Mouse (Mus musculus) forebrain, postnatal 0 days (tissue): Measurements from ENCODE around the gene Frmd6. TPM values are rescaled to one million over a fixed set of nuclear protein-coding genes. Genes with fewer than 3 reads are reported as not detected.
A peak's percentile ranks its signal among the peaks of the same experiment; 100 is the strongest.

Source experiments
- ATAC-seq: fragments of 200-750 bp; cut with Nextera tagmentation; 2 replicates; pipeline ENCODE4 v1.8.0; 2017; ENCODE audit warnings: mild to moderate bottlenecking, moderate library complexity
- DNase-seq: peaks from one replicate; pipeline ENCODE4 v3.0.0-alpha.2; 2015
- H3K27ac ChIP-seq: fragments of 300-500 bp; sonication (generic); 2 replicates; pipeline ENCODE4 v1.5.1; 2014; ENCODE audit warnings: low read depth, mild to moderate bottlenecking, antibody characterized with exemption, low read length, moderate library complexity, mixed read lengths
- H3K27me3 ChIP-seq: fragments of 300-500 bp; sonication (generic); 2 replicates; pipeline ENCODE4 v1.6.1; 2014; ENCODE audit warnings: mild to moderate bottlenecking, low read length, mixed read lengths; ENCODE audit not compliant: insufficient read depth
- H3K36me3 ChIP-seq: fragments of 300-500 bp; sonication (generic); 2 replicates; pipeline ENCODE4 v1.6.1; 2014; ENCODE audit warnings: mild to moderate bottlenecking, moderate library complexity; ENCODE audit not compliant: insufficient read depth
- H3K4me1 ChIP-seq: fragments of 300-500 bp; sonication (generic); 2 replicates; pipeline ENCODE4 v1.6.1; 2014; ENCODE audit warnings: antibody characterized with exemption; ENCODE audit not compliant: insufficient read depth
- H3K4me2 ChIP-seq: fragments of 300-500 bp; sonication (generic); 2 replicates; pipeline ENCODE4 v1.6.1; 2014; ENCODE audit warnings: low read depth, mild to moderate bottlenecking, moderate library complexity
- H3K4me3 ChIP-seq: fragments of 300-500 bp; sonication (generic); 2 replicates; pipeline ENCODE4 v1.5.1; 2014; ENCODE audit warnings: low read depth, low read length, mixed read lengths
- H3K9ac ChIP-seq: fragments of 300-500 bp; sonication (generic); 2 replicates; pipeline ENCODE4 v1.6.1; 2014; ENCODE audit warnings: mild to moderate bottlenecking
- H3K9me3 ChIP-seq: fragments of 300-500 bp; sonication (generic); 2 replicates; pipeline ENCODE4 v1.6.1; 2016; ENCODE audit warnings: low read length
- CTCF ChIP-seq: sonication (generic); IDR thresholded peaks from 2 replicates; pipeline ENCODE4 v1.5.1; 2016; ENCODE audit warnings: antibody characterized with exemption, control low read depth, low read depth
- WGBS: fragments of 180-500 bp; shearing (Covaris S2); extraction: QIAGEN DNeasy Blood & Tissue Kit; methylation state at CpG from one replicate; pipeline ENCODE4 v1.1.7; 2014; 5-methylcytosine and 5-hydroxymethylcytosine counted together
- polyA plus RNA-seq: library from polyadenylated mRNA; unstranded; fragments of >200 nt; fragmentation: Nextera tagmentation; extraction: Ambion mirVana; gene quantifications from 2 replicates; pipeline ENCODE4 v1.2.1, GENCODE M21; 2015
- total RNA-seq: library from RNA; depleted of rRNA; stranded (reverse); fragments of >200 nt; gene quantifications from 2 replicates; pipeline ENCODE4 v1.2.3, GENCODE M21; 2014

Gene Frmd6
- total and polyA plus RNA-seq, 2 experiments from 2014 or later = 6.9 to 11.0 TPM

GRCm38 (mm10) chr12:70868988-70869291 is 43.6 kb downstream of the Frmd6 start:
- ATAC-seq (no peak), DNase-seq (no peak)
- H3K4me2 ChIP-seq = no peak overlapping the region
- H3K27ac ChIP-seq = no peak overlapping the region
- no peaks in the 10 kb centered on the region for H3K27me3 ChIP-seq
- H3K9ac ChIP-seq = no peak overlapping the region
- TF ChIP-seq CTCF = no peak
- H3K36me3 ChIP-seq = 0 out of 2 replicates have a peak, but pooled peaks cover 5% of the 10 kb centered on the region
- WGBS = 78% methylated on average over 9 of the region's 9 CpGs
- H3K9me3 ChIP-seq = no peaks in the 10 kb centered on the region
- H3K4me3 ChIP-seq = no peak overlapping the region
- 0 out of 2 replicates have a peak, but pooled peaks cover 3% of the 10 kb centered on the region for H3K4me1 ChIP-seq

GRCm38 (mm10) chr12:70873544-70873943 is 48.2 kb downstream of the Frmd6 start:
- H3K27ac ChIP-seq = peak overlapping the region; percentile 62
- H3K27me3 ChIP-seq = no peaks in the 10 kb centered on the region
- 0 out of 2 replicates have a peak, but pooled peaks cover 3% of the 10 kb centered on the region for H3K4me1 ChIP-seq
- H3K9me3 ChIP-seq = no peaks in the 10 kb centered on the region
- ATAC-seq (no peak), DNase-seq (no peak)
- 72% methylated on average over 6 of the region's 6 CpGs for WGBS
- no peak overlapping the region for H3K4me2 ChIP-seq
- H3K9ac ChIP-seq = no peak overlapping the region
- no peak for TF ChIP-seq CTCF
- peaks cover 7% of the 10 kb centered on the region; the same call in 1 of the 2 replicates for H3K36me3 ChIP-seq
- no peak overlapping the region for H3K4me3 ChIP-seq

- 77% methylated on average over 21 of the region's 21 CpGs for WGBS
- TF ChIP-seq CTCF = no peak
Observed at GRCm38 (mm10) chr12:70876270-70876998, 51.1 kb downstream of the Frmd6 start.

GRCm38 (mm10) chr12:70877926-70878710 is 52.8 kb downstream of the Frmd6 start:
- no peak overlapping the region for H3K9ac ChIP-seq
- 0 out of 2 replicates have a peak overlapping the region, but pooled peaks have one; percentile 15 for H3K27ac ChIP-seq
- H3K4me2 ChIP-seq = no peak overlapping the region; the same call in 1 of the 2 replicates
- no peaks in the 10 kb centered on the region for H3K9me3 ChIP-seq
- TF ChIP-seq CTCF = no peak
- 0 out of 2 replicates have a peak, but pooled peaks cover 3% of the 10 kb centered on the region for H3K4me1 ChIP-seq
- DNase-seq (peak; percentile 35), ATAC-seq (peak; percentile 19; the same call in 1 of the 2 replicates)
- peaks cover 21% of the 10 kb centered on the region for H3K36me3 ChIP-seq
- no peak overlapping the region for H3K4me3 ChIP-seq
- no peaks in the 10 kb centered on the region for H3K27me3 ChIP-seq
- 70% methylated on average over 20 of the region's 20 CpGs for WGBS

More at GRCm38 (mm10) chr12:70876270-70876998, 51.1 kb downstream of the Frmd6 start:
- no peaks in the 10 kb centered on the region for H3K27me3 ChIP-seq
- H3K36me3 ChIP-seq = peaks cover 18% of the 10 kb centered on the region
- no peaks in the 10 kb centered on the region for H3K9me3 ChIP-seq
- no peak overlapping the region for H3K27ac ChIP-seq
- H3K9ac ChIP-seq = no peak overlapping the region
- no peak overlapping the region for H3K4me3 ChIP-seq
- ATAC-seq (no peak), DNase-seq (peak; percentile 40)
- no peak overlapping the region for H3K4me2 ChIP-seq
- 0 out of 2 replicates have a peak, but pooled peaks cover 3% of the 10 kb centered on the region for H3K4me1 ChIP-seq

- 74% methylated on average over 9 of the region's 9 CpGs for WGBS
- H3K4me1 ChIP-seq = no peaks in the 10 kb centered on the region
- H3K4me3 ChIP-seq = no peak overlapping the region
- H3K9ac ChIP-seq = no peak overlapping the region
- no peak for TF ChIP-seq CTCF
- H3K36me3 ChIP-seq = peaks cover 21% of the 10 kb centered on the region
- no peaks in the 10 kb centered on the region for H3K27me3 ChIP-seq
- DNase-seq = no peak
- H3K27ac ChIP-seq = no peak overlapping the region
- no peaks in the 10 kb centered on the region for H3K9me3 ChIP-seq
- no peak overlapping the region for H3K4me2 ChIP-seq
- no peak for ATAC-seq
Observed at GRCm38 (mm10) chr12:70880396-70880975, 55.2 kb downstream of the Frmd6 start.

GRCm38 (mm10) chr12:70881340-70881739 is 56.0 kb downstream of the Frmd6 start:
- no peaks in the 10 kb centered on the region for H3K4me1 ChIP-seq
- WGBS = 59% methylated on average over 12 of the region's 12 CpGs
- DNase-seq (no peak), ATAC-seq (peak; percentile 27; the same call in 1 of the 2 replicates)
- no peak overlapping the region for H3K9ac ChIP-seq
- no peak for TF ChIP-seq CTCF
- peaks cover 21% of the 10 kb centered on the region for H3K36me3 ChIP-seq
- no peak overlapping the region for H3K27ac ChIP-seq
- H3K4me3 ChIP-seq = no peak overlapping the region
- H3K9me3 ChIP-seq = no peaks in the 10 kb centered on the region
- no peaks in the 10 kb centered on the region for H3K27me3 ChIP-seq
- no peak overlapping the region for H3K4me2 ChIP-seq
